Mouse (Mus musculus): ENCODE measurements at regions not wholly inside any gene's neighbourhood (a gene's known extent, or its start where the extent isn't known, plus 50 kb on each side); places are given as distances from the start of the nearest gene placed in this dataset.
"Not testable (repeated sequence)": the region's sequence is repeated elsewhere in the genome, so short reads cannot be mapped to it uniquely, and the experiment has no call there.

DNA sequence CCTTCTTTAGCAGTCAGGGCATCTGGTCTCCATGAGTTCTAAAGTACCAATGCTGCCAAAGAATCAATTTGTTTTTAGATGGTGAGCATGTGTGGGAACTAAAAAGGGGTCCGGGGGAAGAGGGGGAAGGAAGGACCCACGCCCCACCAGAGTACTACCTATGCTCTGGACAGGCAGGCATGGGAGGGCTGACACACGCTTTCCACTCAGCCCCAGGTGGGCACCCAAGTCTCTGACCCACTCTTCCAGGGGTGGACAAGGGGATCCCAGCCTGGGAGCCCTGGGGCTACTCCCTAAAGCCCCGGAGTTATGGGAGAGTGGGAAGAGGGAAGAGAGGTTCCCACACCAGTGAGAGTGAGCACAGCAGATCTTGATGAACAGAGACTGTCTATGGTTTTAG lies 1446.9 kb downstream of the Zfp704 start:
- no peak for DNase-seq (ENCODE audit: low read depth, low spot score)

DNA sequence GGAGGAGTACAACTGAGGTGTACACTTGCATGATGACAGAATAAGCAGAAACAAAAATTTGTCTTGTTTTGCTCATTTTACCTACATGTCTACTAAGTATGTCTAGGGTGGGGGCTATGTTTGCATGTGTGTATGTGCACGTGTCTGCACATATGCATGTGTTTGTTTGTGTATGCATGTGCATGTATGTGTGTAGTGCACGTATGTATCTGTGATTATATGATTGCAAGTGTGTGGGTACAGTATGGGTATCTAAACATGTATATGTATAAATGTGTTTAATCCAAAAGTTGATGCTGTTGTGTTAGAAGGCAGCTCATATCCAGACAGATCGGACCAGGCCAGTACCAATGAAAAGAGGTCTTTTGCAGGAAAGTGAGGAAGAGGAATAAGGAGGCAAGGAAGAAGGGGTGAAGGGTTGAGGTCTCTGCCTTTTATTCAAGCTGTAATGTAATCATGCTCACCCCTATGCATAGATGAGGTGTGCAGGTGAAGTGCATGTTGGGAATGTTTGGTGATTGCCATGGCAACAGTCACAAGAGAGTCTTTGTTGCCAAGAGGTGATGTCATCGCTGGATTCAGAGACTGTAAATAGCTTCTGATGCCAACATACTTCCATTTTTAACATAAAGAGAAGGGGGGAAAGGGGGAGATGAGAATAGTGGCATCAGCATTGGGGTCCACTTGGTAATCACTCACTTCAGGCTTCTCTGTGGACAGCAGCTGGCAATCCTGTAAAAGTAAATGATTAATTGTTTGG lies 1447.7 kb downstream of the Zfp704 start:
- DNase-seq (ENCODE audit: low read depth, low spot score), result no peak

DNA sequence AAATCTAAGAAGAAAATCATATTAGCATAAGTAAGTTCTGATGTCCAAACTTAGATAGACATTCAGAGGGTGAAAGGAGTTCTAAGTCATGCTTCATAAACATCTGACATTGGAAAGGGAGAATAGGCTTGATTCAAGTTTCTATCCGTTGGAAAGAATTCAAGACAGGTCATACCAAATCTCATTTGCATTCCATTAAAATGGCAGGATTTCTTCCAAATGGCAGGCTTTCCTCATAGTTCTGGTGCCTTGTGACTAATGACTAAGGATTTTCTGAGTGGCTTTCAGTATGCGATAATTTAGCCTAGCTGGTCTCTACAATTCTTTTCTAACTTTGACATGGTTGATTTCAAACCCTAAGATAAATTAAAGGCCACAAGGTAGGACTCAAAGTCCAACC lies 1466.9 kb downstream of the Zfp704 start:
- no peak for DNase-seq (ENCODE audit: low read depth, low spot score)

DNA sequence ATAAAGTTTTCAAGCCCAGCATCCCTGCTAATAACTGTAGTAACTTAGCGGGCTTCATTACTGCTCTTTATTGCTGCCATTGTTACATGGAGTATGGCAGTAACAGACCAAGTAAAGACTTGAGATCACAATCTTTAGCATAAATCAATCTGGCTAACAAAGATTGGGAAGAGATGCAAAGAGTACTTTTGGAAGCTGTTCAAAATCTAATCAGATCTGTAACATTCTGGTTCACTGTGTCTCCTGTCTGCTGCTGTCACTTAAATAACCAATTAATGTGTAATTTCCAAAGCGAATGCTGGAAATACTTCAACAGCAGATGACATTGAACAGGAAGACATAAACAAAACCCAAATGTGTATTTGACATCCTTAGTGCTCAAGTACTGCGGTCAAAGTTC lies 1467.7 kb downstream of the Zfp704 start:
- no peak for DNase-seq (ENCODE audit: low read depth, low spot score)

DNA sequence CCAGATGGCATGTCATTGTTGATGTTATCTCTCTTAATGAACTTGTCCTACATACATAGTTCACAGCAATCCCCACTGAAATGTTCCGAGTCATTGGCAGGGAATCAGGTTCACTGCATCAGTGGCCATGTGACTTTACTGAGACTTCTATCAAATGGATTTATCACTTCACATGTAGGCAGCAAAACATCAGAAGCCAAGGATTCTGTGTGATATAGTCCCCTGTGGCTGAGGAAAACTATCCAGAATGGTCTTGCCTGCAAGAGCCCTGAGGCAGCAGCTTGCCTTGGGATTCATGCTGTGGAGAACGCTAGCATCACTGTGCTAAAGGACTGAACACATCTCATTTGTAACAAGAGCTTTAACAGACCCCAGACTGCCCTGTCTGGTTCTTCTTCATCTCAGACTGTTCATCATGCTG lies 1468.2 kb downstream of the Zfp704 start:
- no peak for DNase-seq (ENCODE audit: low read depth, low spot score)

DNA sequence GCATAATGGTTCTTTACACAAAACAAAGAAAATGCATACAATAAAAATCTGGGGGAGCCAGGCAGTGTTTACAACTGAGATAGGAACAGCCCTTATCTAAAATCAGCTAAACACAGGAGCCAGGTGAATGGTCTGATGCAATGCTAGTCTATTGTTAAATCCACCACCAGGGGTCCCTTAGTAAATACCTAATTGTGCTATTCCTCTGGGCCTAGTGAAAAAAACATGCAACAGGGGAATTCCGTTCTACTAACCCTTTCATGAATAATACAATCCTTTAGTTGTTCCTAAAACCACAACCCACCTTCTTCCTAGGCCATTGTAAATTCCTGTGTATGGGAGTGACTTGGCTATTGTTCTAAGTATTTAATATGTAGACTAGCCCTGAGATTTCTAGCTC lies 1486.2 kb downstream of the Zfp704 start:
- not testable (repeated sequence) for DNase-seq (ENCODE audit: low read depth, low spot score)

DNA sequence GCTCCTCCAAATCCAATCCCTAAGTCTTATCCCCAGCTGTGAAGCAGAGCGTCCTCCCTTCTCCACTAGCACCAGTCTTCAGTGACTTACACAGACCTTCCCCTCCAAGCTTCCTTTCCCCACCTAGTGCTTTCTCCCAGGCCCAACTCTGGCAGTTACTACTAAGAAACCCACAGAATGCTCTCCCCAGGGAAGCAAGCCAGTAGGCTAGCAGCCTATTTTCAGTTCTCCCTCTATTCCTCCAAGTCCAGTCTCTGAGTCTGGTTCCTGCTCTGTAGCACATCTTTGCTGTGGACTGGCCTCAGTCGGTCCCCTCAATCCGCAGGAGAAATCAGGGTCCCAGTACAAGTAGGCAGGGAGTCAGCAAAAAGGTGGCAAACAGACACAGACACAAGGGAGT lies 1486.7 kb downstream of the Zfp704 start:
- DNase-seq (ENCODE audit: low read depth, low spot score), result no peak

DNA sequence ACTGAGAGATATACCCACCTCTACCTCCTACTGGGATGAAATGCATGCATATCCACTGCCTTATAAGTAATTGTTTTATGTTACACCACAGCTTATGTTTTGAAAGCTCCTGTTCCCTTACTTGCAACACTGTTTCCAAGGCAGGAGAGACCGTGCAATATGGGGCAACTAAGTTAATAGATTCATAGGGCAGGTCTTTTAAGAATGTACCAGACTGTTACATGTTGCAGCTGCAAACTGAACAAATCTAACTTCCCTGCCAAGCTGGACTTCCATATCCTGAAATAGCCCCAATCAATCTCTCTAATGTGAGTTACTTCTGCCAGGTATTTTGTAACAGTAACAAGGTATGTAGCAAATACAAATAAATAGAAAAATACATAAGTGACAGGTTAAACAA lies 1478.0 kb upstream of the 1700008P02Rik start:
- no peak for DNase-seq (ENCODE audit: low read depth, low spot score)

DNA sequence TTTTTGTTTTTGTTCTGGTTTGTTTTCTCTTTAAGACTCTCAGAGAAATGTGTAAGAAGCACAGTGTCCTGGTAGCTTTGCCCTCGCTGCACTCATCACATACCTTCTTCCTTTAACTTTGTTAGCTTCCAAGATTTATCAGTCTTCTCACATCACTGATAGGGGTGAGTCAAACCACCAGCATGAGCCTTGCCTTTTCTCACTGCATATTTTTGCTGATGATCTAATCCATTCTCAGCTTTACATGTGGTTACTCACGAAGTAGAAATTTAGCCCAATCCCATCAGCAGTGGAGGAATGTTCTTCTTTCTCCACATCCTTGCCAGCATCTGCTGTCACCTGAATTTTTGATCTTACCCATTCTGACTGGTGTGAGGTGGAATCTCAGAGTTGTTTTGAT lies 1464.5 kb upstream of the 1700008P02Rik start:
- no peak for DNase-seq (ENCODE audit: low read depth, low spot score)

DNA sequence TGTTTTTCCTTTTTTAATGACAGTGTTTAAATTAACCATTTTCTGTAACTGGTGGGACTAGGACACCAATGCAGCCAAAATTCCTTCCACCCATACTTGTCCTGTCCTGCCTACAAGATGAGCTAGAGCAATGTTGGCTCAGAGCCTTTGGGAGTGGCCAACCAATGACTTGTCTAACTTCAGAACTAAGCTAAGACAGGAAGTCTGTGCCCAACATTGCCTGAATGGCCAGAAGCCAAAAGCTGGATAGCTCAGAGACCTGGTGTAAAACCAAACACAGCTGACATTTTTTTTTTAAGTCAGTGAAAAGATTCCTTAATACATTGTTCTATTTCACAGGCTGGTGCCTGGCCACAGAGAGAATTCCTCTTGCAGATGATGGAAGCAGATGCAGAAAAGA lies 1433.5 kb upstream of the 1700008P02Rik start:
- no peak for DNase-seq (ENCODE audit: low read depth, low spot score)

DNA sequence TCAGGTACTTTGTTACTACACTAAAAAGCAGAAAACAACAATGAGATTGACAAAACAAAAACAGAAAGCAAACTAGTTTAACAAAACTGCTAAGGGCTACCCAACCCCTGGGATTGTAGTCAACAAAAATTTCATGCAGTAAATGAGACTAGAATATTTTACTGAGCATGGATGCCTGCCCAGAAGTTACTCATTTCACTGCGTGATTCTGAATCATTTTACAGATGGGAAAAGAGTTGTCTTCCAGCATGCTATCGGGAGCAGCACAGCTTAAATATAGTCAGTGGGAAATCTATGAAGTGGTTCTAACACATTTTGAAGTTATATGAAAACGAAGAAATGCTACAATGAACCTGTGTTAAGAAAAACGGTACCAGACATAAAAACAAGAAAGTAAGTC lies 1430.9 kb upstream of the 1700008P02Rik start:
- no peak for DNase-seq (ENCODE audit: low read depth, low spot score)

DNA sequence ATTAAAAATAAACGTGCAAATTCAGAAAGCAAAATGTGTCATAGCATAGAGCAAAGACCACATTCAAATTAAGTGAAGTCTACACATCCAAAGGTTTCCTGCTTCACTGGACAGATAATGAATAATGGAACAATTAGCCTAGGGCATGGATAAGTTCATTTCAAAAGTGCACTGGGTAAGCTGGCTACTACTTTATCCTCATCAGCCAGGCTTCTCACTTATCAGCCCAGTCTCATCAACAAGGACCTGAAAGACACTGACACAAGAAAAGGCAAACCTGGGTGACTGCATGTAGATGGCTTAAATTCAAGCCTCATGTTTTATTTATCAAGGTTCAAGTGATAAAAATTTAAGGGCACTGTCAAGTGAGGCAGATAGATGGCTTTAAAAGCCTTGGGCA lies 1429.5 kb upstream of the 1700008P02Rik start:
- no peak for DNase-seq (ENCODE audit: low read depth, low spot score)

DNA sequence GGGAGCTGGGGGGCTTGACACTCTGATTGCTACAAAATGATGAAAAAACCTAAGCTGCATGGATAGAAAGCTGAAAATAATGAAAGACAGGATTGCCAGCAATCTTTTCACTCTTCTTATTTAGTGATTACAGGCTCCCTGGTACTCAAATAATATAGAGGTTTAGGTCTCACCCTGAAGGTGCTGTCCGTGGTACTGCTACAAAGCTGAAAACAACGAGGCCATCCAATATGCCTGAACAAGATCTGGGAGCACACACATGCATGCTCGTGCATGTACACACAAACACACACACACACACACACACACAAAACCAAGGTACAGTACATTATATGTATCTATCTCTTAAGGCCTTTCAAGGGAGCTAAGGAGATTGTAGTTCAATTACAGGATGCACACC lies 1426.1 kb upstream of the 1700008P02Rik start:
- DNase-seq (ENCODE audit: low read depth, low spot score), result no peak

DNA sequence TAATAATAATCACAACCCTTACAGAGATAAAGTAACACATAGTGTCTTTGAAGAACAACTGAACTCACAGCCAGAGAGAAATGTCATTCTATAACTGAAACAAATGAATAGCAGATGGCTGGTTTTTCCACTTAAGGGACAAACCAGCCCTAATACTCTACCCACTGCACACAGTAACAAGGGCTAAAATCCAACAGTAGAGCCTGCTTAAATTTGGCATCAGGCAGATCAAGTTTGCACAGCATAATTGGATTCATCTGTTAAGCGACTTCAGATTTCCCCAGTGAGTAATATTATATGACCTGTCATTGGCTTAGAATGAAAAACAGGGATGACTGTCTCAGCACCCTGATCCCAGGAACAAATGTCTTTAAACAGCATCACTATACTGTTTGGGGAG lies 1416.5 kb upstream of the 1700008P02Rik start:
- DNase-seq (ENCODE audit: low read depth, low spot score), result no peak

DNA sequence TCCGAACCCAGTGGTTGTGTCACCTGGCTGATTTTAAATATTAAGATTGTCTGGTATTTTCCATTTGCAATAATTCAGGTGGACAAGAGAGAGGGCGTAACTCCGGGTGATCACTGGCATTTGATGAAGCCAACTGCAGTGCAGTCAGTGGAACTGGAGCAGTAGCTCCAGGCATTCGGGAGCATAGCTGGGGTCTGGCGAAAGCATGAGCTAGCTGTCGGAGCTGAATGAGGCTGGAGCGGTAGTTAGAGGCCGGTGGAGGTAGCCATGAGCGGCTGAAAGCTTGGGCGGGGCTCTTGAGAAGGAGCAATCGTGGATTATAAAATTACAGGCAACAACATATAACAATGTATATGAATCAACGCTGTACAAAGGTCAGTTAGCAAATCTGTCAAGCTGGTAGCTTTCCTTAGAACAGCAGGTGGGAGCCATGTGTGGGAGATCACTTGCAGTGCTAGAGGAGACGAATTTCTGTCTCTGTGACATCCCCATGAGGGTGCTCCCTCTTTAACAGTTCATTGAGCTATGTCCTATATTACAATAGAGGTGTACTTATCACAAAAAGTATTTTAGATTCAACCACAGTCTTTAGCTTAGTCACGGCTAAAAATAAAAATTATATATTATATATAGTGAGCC lies 1415.0 kb upstream of the 1700008P02Rik start:
- DNase-seq (ENCODE audit: low read depth, low spot score), result no peak

DNA sequence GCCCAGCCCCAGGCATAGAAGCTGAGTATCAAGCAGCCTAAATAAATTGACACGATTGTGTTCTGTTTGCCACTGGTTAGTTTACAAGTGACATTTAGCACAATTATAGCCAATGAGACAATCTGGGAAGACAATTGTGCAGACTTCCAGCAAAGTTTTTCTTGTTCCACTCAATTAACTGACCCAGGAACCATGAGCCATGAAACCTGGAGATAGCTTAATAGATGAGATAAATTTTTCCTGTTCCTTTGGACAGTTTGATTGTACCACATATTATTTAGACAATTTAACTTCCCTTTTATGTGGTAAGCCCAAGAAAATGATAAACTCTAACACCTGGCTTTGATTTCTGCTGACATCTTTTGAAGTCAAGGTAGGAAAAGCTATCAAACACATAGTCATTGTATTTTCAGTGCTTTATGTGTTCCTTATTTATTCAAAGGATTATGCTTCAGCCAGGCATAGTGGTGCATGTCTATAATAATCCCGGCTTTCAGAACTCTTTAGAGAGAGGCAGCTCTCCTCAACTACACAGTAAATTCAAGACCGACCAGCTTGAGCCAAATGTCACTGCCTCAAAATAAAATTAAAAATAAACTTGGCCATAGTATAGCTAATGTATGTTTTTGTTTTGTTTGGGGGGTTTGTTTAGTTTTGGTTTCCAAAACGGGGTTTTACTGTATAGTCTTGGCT lies 1406.2 kb upstream of the 1700008P02Rik start:
- DNase-seq (ENCODE audit: low read depth, low spot score), result no peak

DNA sequence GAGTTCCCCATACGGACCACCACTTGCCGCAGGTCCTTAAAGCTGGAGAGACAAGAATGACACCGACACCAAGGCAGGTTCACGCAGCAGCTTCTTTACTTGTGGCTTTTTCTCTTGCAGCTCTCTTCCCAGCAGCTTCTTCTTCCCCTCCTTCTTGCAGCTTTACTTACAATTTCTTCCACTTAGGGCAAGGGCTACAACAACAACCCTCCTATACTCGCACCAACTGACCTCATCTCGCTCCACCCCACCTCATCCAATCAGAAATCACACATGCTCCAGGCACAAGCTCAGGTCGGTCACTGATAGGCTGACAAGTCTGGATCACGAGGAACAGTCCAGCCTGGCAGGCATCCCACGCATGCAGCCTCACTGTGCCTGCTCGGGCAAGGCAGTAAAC lies 1402.4 kb upstream of the 1700008P02Rik start:
- no peak for DNase-seq (ENCODE audit: low read depth, low spot score)

DNA sequence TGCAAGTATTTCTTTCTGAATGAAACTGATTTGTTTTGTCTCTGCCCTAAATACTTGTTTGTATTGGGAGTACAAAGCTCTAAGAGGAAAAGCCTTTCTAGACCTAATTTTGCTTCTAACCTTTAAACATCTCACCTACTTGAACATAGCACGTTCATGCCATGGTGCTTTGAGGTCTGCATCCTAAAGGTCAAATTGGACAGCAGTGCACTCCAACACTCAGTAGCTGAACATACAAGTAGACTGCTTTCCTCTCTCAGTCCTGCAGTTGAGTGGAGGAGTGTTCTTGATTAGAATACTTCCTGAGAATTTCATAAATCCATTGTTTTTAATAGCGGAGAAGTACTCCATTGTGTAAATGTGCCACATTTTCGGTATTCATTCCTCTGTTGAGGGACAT lies 1397.2 kb upstream of the 1700008P02Rik start:
- DNase-seq (ENCODE audit: low read depth, low spot score), result no peak

DNA sequence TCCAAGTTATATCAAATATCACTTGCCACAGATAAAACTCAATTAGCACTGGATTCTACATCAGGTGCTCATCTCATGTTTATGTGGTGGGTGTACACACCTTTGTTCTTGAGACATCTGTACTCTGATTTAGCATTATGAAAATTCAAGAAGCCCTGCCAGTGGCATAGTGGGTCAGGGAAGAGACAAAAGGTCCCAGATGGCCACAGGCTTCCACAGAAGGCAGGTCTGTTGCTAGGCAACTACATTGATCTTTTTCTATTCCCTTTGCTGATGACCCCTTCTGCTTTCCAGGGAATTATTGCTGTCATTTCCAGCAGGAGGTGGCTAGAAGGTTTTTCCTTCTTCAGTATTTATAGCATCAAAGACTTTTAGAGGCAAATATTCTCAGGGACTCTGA lies 1396.7 kb upstream of the 1700008P02Rik start:
- DNase-seq (ENCODE audit: low read depth, low spot score), result no peak

DNA sequence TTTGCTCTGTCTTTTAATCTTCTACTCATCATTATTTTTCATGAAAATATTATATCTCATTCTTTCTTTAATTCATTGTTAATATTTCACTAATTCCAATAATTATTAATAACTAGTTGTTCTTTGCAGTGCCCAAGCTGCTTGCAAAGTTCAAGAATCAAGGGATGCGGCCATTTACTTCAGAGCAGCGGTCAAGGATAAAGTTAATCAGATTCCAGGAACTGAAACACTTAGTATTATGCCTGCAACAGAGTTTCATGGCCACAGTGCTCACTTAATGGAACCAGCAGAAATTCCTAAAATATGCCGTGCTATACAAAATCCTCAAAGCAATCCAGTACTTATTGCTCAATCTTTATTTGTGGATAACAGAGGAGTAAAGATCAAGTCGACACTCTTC lies 1389.7 kb upstream of the 1700008P02Rik start:
- no peak for DNase-seq (ENCODE audit: low read depth, low spot score)

DNA sequence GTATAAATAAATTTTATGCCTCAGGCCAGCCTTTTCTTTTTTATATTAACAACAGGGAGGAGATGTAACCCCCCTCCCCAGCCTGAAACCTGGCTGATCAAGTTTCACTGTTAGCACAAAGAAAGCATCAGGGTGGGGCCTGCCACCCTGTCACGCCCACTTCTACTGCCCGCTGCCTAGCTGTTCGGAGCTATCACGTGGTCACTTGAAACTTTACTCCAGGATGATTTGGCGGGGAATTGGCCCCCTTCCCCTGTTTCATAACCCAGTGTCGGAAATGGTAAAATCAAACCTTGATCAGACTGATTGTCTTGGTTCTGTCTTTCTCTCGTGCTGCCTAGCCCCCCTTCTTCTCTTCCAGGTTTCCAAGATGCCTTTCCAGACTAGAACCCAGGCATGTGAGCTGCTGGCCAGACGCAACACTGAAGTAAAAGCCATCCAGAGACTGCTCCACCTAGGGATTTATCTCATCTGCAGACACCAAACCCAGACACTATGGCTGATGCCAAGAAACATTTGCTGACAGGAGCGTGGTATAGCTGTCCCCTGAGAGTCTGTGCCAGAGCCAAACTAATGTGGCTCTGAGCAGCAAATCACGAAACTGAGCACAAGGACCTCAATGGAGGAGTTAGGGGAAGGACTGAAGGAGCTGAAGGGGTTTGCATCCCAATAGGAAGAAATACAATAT lies 1386.6 kb upstream of the 1700008P02Rik start:
- no peak for DNase-seq (ENCODE audit: low read depth, low spot score)

DNA sequence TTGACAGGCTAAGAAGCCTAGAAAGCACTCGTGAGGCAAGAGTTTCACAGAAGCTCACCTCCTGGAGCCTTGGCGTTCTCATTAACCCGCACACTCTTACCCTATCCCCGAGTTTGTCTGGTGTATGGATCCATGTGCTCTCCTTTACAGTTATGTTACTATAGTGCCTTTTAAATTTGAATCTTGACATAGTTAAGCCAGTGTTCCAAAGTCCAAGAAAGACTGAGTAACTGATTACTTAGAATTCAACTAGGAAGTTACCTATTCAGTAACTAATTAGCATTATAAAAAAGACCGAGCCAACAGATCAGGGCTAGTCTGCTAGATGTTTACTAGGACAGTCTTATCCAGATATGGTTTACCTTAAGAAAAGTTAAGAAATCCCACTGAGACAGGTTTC lies 1386.0 kb upstream of the 1700008P02Rik start:
- no peak for DNase-seq (ENCODE audit: low read depth, low spot score)
